Mouse (Mus musculus): ENCODE data around the gene Syt12. TPM values are rescaled to one million over a fixed set of nuclear protein-coding genes. Genes with fewer than 3 reads are reported as not detected.
A peak's percentile ranks its signal among the peaks of the same experiment; 100 is the strongest.

Syt12 gene
- total and polyA plus RNA-seq, 2 experiments from 2014 or later: 9.0 to 54.5 TPM

GRCm38 (mm10) chr19:4480041-4480440 lies 2.8 kb upstream of the Syt12 start:
- Histone ChIP-seq H3K9me3 (ENCODE audit: low read length) (no peaks in the 10 kb centered on the region), H3K27ac (no peak overlapping the region), H3K27me3 (ENCODE audit: insufficient read depth, low read length) (no peaks in the 10 kb centered on the region), H3K4me2 (ENCODE audit: low read depth, low read length) (no peak overlapping the region), H3K4me1 (ENCODE audit: insufficient read depth, low read length) (peaks cover 3% of the 10 kb centered on the region), H3K36me3 (ENCODE audit: insufficient read depth, low read length) (no peaks in the 10 kb centered on the region), H3K4me3 (ENCODE audit: low read length) (no peak overlapping the region), H3K9ac (replicated peaks; ENCODE audit: low read length) (no peak overlapping the region)
- TF ChIP-seq CTCF (IDR thresholded peaks at IDR 0.05; ENCODE audit: low read depth): no peak
- 88% methylated on average over 2 of the region's 2 CpGs for WGBS
- no peak for DNase-seq (ENCODE audit: low spot score)
- no peak for ATAC-seq

DNA sequence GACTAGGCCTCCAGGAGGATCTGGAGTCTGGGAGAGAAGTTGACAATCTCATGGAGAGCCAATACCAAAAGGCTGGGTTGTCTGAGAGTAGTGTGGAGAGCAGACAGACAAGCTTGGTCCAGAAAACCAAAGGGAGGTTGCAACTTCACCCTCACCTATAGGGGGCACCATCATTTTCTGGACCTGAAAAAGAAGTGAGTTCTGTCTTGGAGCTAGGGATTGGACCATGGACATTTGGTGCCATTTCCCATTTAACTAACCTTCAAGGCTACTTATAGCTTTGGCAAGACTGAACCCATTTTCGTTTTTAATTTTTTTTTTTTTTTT lies 906 bp upstream of the Syt12 start:
- Histone ChIP-seq H3K4me2 (ENCODE audit: low read depth, low read length) (no peak overlapping the region), H3K9me3 (ENCODE audit: low read length) (no peaks in the 10 kb centered on the region), H3K4me1 (ENCODE audit: insufficient read depth, low read length) (peaks cover 3% of the 10 kb centered on the region), H3K4me3 (ENCODE audit: low read length) (no peak overlapping the region), H3K27ac (no peak overlapping the region), H3K36me3 (ENCODE audit: insufficient read depth, low read length) (no peaks in the 10 kb centered on the region), H3K9ac (replicated peaks; ENCODE audit: low read length) (no peak overlapping the region), H3K27me3 (ENCODE audit: insufficient read depth, low read length) (no peaks in the 10 kb centered on the region)
- DNase-seq (ENCODE audit: low spot score) (peak; percentile 21), ATAC-seq (no peak)
- WGBS: 35% methylated on average over 1 of the region's 1 CpGs
- peak; percentile 44 for TF ChIP-seq CTCF (IDR thresholded peaks at IDR 0.05; ENCODE audit: low read depth)

DNA sequence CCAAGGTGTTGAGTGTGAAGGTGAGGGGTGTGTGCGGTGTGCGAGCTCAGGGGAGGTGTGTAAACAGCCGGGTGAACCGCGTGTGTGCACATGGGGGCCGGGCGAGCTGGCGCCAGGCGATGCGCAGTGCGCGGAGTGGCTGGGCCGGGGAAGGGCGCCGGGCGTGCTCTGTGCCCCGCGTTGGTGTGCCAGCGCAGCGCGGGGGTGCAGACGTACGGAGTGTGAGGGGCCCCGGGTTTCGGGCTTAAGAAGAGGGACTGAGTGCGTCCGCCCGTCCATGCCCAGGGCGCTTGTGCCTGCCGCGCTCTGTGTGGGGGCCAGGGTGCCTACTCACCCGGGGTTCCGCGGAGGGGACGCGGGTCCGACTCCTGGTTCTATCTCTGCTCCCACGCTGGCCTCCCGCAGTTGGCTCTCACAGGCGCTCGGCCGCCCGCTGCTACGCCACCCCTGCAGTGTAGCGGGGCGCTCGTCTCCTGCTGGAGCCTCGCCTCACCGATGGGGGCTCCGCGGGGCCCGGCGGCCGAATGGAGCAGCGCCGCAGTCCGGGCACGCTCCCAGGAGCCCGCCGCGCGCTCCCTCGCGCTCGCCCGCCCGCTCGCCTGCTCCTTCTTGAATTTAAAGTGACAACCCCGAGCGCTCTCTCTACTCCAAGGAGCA lies 518 bp downstream of the Syt12 start:
- ATAC-seq (peak; percentile 81), DNase-seq (ENCODE audit: low spot score) (peak; percentile 77)
- TF ChIP-seq CTCF (IDR thresholded peaks at IDR 0.05; ENCODE audit: low read depth): no peak
- H3K9ac ChIP-seq (replicated peaks; ENCODE audit: low read length): peak overlapping the region; percentile 61
- no peaks in the 10 kb centered on the region for H3K27me3 ChIP-seq (ENCODE audit: insufficient read depth, low read length)
- no peaks in the 10 kb centered on the region for H3K36me3 ChIP-seq (ENCODE audit: insufficient read depth, low read length)
- peak overlapping the region; percentile 59 for H3K4me3 ChIP-seq (ENCODE audit: low read length)
- H3K4me2 ChIP-seq (ENCODE audit: low read depth, low read length): peak overlapping the region; percentile 96
- H3K4me1 ChIP-seq (ENCODE audit: insufficient read depth, low read length): peaks cover 3% of the 10 kb centered on the region
- peak overlapping the region; percentile 60 for H3K27ac ChIP-seq
- WGBS: under 1% methylated on average over 66 of the region's 70 CpGs
- no peaks in the 10 kb centered on the region for H3K9me3 ChIP-seq (ENCODE audit: low read length)

GRCm38 (mm10) chr19:4475224-4475925 lies 1.9 kb downstream of the Syt12 start:
- Histone ChIP-seq H3K4me1 (ENCODE audit: insufficient read depth, low read length) (peaks cover 3% of the 10 kb centered on the region), H3K4me3 (ENCODE audit: low read length) (no peak overlapping the region), H3K4me2 (ENCODE audit: low read depth, low read length) (no peak overlapping the region), H3K27me3 (ENCODE audit: insufficient read depth, low read length) (no peaks in the 10 kb centered on the region), H3K36me3 (ENCODE audit: insufficient read depth, low read length) (no peaks in the 10 kb centered on the region), H3K9ac (replicated peaks; ENCODE audit: low read length) (no peak overlapping the region), H3K27ac (no peak overlapping the region), H3K9me3 (ENCODE audit: low read length) (no peaks in the 10 kb centered on the region)
- no peak for DNase-seq (ENCODE audit: low spot score)
- ATAC-seq: no peak
- WGBS: 76% methylated on average over 11 of the region's 11 CpGs
- no peak for TF ChIP-seq CTCF (IDR thresholded peaks at IDR 0.05; ENCODE audit: low read depth)

DNA sequence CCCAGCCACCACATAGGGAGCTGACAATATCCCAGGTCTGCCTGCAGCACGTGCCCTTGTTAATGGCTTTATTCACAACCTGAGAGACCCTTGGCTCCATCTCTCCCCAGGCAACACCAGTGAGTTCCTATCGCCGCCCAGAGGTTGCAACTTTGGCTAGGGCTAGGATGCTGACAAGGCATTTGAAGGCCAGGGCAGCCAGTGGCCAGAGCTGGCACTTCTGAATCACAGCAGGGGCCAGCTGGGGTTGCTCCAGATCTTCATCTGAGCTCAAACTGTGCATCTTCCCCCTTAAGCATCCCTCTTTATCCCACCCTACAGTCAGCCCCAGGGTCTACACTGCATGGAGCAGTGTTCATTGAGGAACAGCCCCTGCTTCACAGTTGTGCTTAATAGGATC lies 2.5 kb downstream of the Syt12 start:
- DNase-seq (ENCODE audit: low spot score): no peak
- H3K4me3 ChIP-seq (ENCODE audit: low read length): no peak overlapping the region
- no peak for TF ChIP-seq CTCF (IDR thresholded peaks at IDR 0.05; ENCODE audit: low read depth)
- H3K4me2 ChIP-seq (ENCODE audit: low read depth, low read length): no peak overlapping the region
- H3K9me3 ChIP-seq (ENCODE audit: low read length): no peaks in the 10 kb centered on the region
- H3K4me1 ChIP-seq (ENCODE audit: insufficient read depth, low read length): peaks cover 3% of the 10 kb centered on the region
- no peak for ATAC-seq
- H3K27me3 ChIP-seq (ENCODE audit: insufficient read depth, low read length): no peaks in the 10 kb centered on the region
- no peak overlapping the region for H3K27ac ChIP-seq
- H3K9ac ChIP-seq (replicated peaks; ENCODE audit: low read length): no peak overlapping the region
- WGBS: 61% methylated on average over 3 of the region's 3 CpGs
- no peaks in the 10 kb centered on the region for H3K36me3 ChIP-seq (ENCODE audit: insufficient read depth, low read length)

DNA sequence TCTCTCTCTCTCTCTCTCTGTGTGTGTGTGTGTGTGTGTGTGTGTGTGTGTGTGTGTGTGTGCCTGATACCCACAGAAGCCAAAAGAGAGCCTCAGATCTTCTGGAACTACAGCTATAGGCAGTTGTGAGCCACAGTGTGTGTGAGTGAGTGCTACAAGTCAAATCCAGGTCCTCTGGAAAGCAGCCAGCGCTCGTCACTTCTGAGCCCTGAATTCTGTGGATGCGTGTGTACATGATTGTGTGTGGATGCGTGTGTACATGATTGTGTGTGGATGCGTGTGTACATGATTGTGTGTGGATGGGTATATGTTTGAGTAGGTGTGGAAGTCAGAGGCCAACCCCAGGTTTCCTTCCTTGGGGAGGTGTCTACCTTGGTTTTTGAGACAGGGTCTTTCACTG lies 3.7 kb downstream of the Syt12 start:
- no peak for DNase-seq (ENCODE audit: low spot score)
- Histone ChIP-seq H3K9me3 (ENCODE audit: low read length) (no peaks in the 10 kb centered on the region), H3K36me3 (ENCODE audit: insufficient read depth, low read length) (no peaks in the 10 kb centered on the region), H3K9ac (replicated peaks; ENCODE audit: low read length) (no peak overlapping the region), H3K27ac (no peak overlapping the region), H3K4me2 (ENCODE audit: low read depth, low read length) (no peak overlapping the region), H3K4me3 (ENCODE audit: low read length) (no peak overlapping the region), H3K27me3 (ENCODE audit: insufficient read depth, low read length) (no peaks in the 10 kb centered on the region), H3K4me1 (ENCODE audit: insufficient read depth, low read length) (peaks cover 3% of the 10 kb centered on the region)
- 87% methylated on average over 5 of the region's 5 CpGs for WGBS
- TF ChIP-seq CTCF (IDR thresholded peaks at IDR 0.05; ENCODE audit: low read depth): no peak
- no peak for ATAC-seq

DNA sequence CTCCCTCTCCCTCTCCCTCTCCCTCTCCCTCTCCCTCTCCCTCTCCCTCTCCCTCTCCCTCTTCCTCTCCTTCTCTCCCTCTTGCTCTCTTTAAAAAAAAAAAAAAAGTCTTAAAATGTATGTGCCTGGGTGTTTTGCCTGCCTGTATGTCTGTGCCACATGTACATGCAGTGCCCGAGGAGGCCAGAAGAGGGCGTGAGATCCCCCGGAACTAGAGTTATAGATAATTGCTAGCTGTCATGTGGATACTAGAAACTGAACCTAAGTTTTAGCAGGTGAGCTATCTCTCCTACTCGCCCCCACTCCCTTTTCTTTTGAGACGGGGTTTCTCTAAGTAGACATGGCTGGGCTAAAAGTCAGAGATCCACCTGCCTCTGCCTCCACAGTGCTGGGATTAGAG lies 8.9 kb downstream of the Syt12 start:
- DNase-seq (ENCODE audit: low spot score) (no peak), ATAC-seq (no peak)
- Histone ChIP-seq H3K36me3 (ENCODE audit: insufficient read depth, low read length) (no peaks in the 10 kb centered on the region), H3K27ac (no peak overlapping the region), H3K4me1 (ENCODE audit: insufficient read depth, low read length) (no peaks in the 10 kb centered on the region), H3K9me3 (ENCODE audit: low read length) (no peaks in the 10 kb centered on the region), H3K27me3 (ENCODE audit: insufficient read depth, low read length) (no peaks in the 10 kb centered on the region), H3K9ac (replicated peaks; ENCODE audit: low read length) (no peak overlapping the region), H3K4me2 (ENCODE audit: low read depth, low read length) (no peak overlapping the region), H3K4me3 (ENCODE audit: low read length) (no peak overlapping the region)
- TF ChIP-seq CTCF (IDR thresholded peaks at IDR 0.05; ENCODE audit: low read depth): peak; percentile 50
- WGBS: 33% methylated on average over 5 of the region's 5 CpGs

All from hindbrain, postnatal 0 days (tissue).